In genomic region chr8:122665221-122665620, GRCm38 (mm10) we compare ENCODE assay signal across 9 mouse cellular contexts. TPM values are rescaled to one million over a fixed set of nuclear protein-coding genes. Genes with fewer than 3 reads are reported as not detected.
DNase-seq lines count a peak whose midpoint lies in the region; ATAC-seq lines count a peak whose summit lies in the region.
"Had no signal": no experiment of that assay in that cellular context is flagged by ENCODE, and none has a peak within 500 bp of the region (broad histone marks: within the 10 kb centered on the region; RNA-seq: fewer than 3 reads in every experiment).

No protein-coding gene starts in this region.

- no peaks in the 10 kb centered on the region for H3K27me3 ChIP-seq in hindbrain, embryonic 13.5 days
- H3K27me3 ChIP-seq in hindbrain, embryonic 10.5 days (ENCODE audit: insufficient read depth, poor library complexity, severe bottlenecking): peaks cover 47% of the 10 kb centered on the region
- H3K27me3 ChIP-seq in embryonic facial prominence, embryonic 10.5 days (replicated peaks; ENCODE audit: low read depth, poor library complexity, severe bottlenecking): peaks cover 64% of the 10 kb centered on the region
- no peaks in the 10 kb centered on the region for H3K27me3 ChIP-seq in heart, embryonic 14.5 days (ENCODE audit: control insufficient read depth, insufficient read depth, low read length)

- no peak overlapping the region; the same call in 1 of the 2 replicates for H3K4me3 ChIP-seq in hindbrain, embryonic 13.5 days
- H3K4me3 ChIP-seq in hindbrain, embryonic 10.5 days: no peak overlapping the region
- H3K4me3 ChIP-seq in embryonic facial prominence, embryonic 10.5 days: no peak overlapping the region
- H3K4me3 ChIP-seq in heart, embryonic 14.5 days (ENCODE audit: control insufficient read depth in 1 of 2, insufficient read depth in 1 of 2, low read depth in 1 of 2, low read length in 2 of 2): no peak overlapping the region

- DNase-seq in hindbrain, embryonic 10.5 days (ENCODE audit: low spot score): no peak
- DNase-seq in MN1 (ENCODE audit: low spot score): peak; percentile 74
- DNase-seq in embryonic facial prominence, embryonic 10.5 days (ENCODE audit: low spot score): peak; percentile 62
- peak; percentile 74 to 80 for DNase-seq in kidney, postnatal 36 days
- peak; percentile 72 to 87 for DNase-seq in lung, postnatal 4 days
- DNase-seq in Muller cell, postnatal 12 days (ENCODE audit: inconsistent ontology term): no peak

- ATAC-seq in hindbrain, embryonic 13.5 days (ENCODE audit: low FRiP score): no peak; the same call in 1 of the 2 replicates
- ATAC-seq in heart, embryonic 14.5 days (ENCODE audit: insufficient number of reproducible peaks, insufficient read depth, low FRiP score, low read depth): peak; percentile 32; the same call in 1 of the 2 replicates

- 0 out of 2 replicates have a peak overlapping the region, but pooled peaks have one; percentile 39 for H3K9ac ChIP-seq in hindbrain, embryonic 13.5 days
- peak overlapping the region; percentile 18; the same call in 1 of the 2 replicates for H3K9ac ChIP-seq in heart, embryonic 14.5 days (ENCODE audit: low read length)

- H3K9me3 ChIP-seq in hindbrain, embryonic 13.5 days: no peaks in the 10 kb centered on the region
- no peaks in the 10 kb centered on the region for H3K9me3 ChIP-seq in hindbrain, embryonic 10.5 days
- no peaks in the 10 kb centered on the region for H3K9me3 ChIP-seq in embryonic facial prominence, embryonic 10.5 days
- no peaks in the 10 kb centered on the region for H3K9me3 ChIP-seq in heart, embryonic 14.5 days (ENCODE audit: control insufficient read depth, low read length)

- H3K4me2 ChIP-seq in hindbrain, embryonic 13.5 days: peak overlapping the region; percentile 38
- no peak overlapping the region for H3K4me2 ChIP-seq in heart, embryonic 14.5 days (ENCODE audit: low read length)

- 0 out of 2 replicates have a peak, but pooled peaks cover 3% of the 10 kb centered on the region for H3K36me3 ChIP-seq in hindbrain, embryonic 13.5 days
- H3K36me3 ChIP-seq in hindbrain, embryonic 10.5 days: no peaks in the 10 kb centered on the region
- no peaks in the 10 kb centered on the region for H3K36me3 ChIP-seq in embryonic facial prominence, embryonic 10.5 days (replicated peaks)
- no peaks in the 10 kb centered on the region for H3K36me3 ChIP-seq in heart, embryonic 14.5 days (ENCODE audit: control insufficient read depth, insufficient read depth, low read length)

- 45% methylated on average over 8 of the region's 8 CpGs for WGBS in hindbrain, embryonic 13.5 days
- WGBS in hindbrain, embryonic 10.5 days: 58% methylated on average over 8 of the region's 8 CpGs
- 27% methylated on average over 8 of the region's 8 CpGs for WGBS in embryonic facial prominence, embryonic 10.5 days
- WGBS in heart, embryonic 14.5 days: 52% methylated on average over 8 of the region's 8 CpGs

- H3K27ac ChIP-seq in hindbrain, embryonic 13.5 days: peak overlapping the region; percentile 85
- no peak overlapping the region; the same call in 1 of the 2 replicates for H3K27ac ChIP-seq in hindbrain, embryonic 10.5 days
- H3K27ac ChIP-seq in embryonic facial prominence, embryonic 10.5 days (replicated peaks): peak overlapping the region; percentile 55
- H3K27ac ChIP-seq in heart, embryonic 14.5 days (replicated peaks in 1 of 2; ENCODE audit: control insufficient read depth in 1 of 2, insufficient read depth in 1 of 2, low read depth in 2 of 2, low read length in 2 of 2): peak overlapping the region; percentile 1 to 82; a peak in 2 of 4 replicates

- peaks cover 97% of the 10 kb centered on the region for H3K4me1 ChIP-seq in hindbrain, embryonic 13.5 days (replicated peaks)
- peaks cover 65% of the 10 kb centered on the region for H3K4me1 ChIP-seq in hindbrain, embryonic 10.5 days (replicated peaks)
- H3K4me1 ChIP-seq in embryonic facial prominence, embryonic 10.5 days: peaks cover 81% of the 10 kb centered on the region
- H3K4me1 ChIP-seq in heart, embryonic 14.5 days (ENCODE audit: control insufficient read depth in 2 of 2, insufficient read depth in 2 of 2, low read length in 2 of 2): peaks cover 44 to 56% of the 10 kb centered on the region in 2 experiments

RNA-seq across cellular contexts. Expression of gene Cbfa2t3, which starts 33.7 kb away (rescaled TPM):
- 27.2 and 30.2 TPM in 2 replicates for polyA plus RNA-seq in hindbrain, embryonic 13.5 days (2015; fragmentation: Nextera tagmentation; extraction: Ambion mirVana)
- 2.2 and 5.4 TPM in 2 replicates for polyA plus RNA-seq in hindbrain, embryonic 10.5 days (2016; fragmentation: Nextera tagmentation; extraction: Ambion mirVana)
- 1.7 and 2.3 TPM in 2 replicates for polyA plus RNA-seq in embryonic facial prominence, embryonic 10.5 days (2016; fragmentation: Nextera tagmentation; extraction: Ambion mirVana)
- polyA plus RNA-seq in heart, embryonic 14.5 days (2014; fragmentation: Nextera tagmentation; extraction: Ambion mirVana): 4.2 and 6.2 TPM in 2 replicates

RNA-seq across cellular contexts. Expression of gene Pabpn1l, which starts 42.7 kb away (rescaled TPM):
- polyA plus RNA-seq in hindbrain, embryonic 13.5 days (2015; fragmentation: Nextera tagmentation; extraction: Ambion mirVana): not detected in 2 replicates
- not detected in 2 replicates for polyA plus RNA-seq in hindbrain, embryonic 10.5 days (2016; fragmentation: Nextera tagmentation; extraction: Ambion mirVana)
- polyA plus RNA-seq in embryonic facial prominence, embryonic 10.5 days (2016; fragmentation: Nextera tagmentation; extraction: Ambion mirVana): 0.30 TPM in 1 of 2 replicates, not detected in the other
- polyA plus RNA-seq in heart, embryonic 14.5 days (2014; fragmentation: Nextera tagmentation; extraction: Ambion mirVana): not detected in 2 replicates
- polyA plus RNA-seq: gonadal fat pad, adult 2 months had no signal

RNA-seq across cellular contexts. Expression of gene Trappc2l, which starts 53.8 kb away (rescaled TPM):
- polyA plus RNA-seq in hindbrain, embryonic 13.5 days (2015; fragmentation: Nextera tagmentation; extraction: Ambion mirVana): 98.9 and 101 TPM in 2 replicates
- polyA plus RNA-seq in hindbrain, embryonic 10.5 days (2016; fragmentation: Nextera tagmentation; extraction: Ambion mirVana): 53.3 and 68.5 TPM in 2 replicates
- polyA plus RNA-seq in embryonic facial prominence, embryonic 10.5 days (2016; fragmentation: Nextera tagmentation; extraction: Ambion mirVana): 49.6 and 54.9 TPM in 2 replicates
- 78.2 and 84.8 TPM in 2 replicates for polyA plus RNA-seq in heart, embryonic 14.5 days (2014; fragmentation: Nextera tagmentation; extraction: Ambion mirVana)

RNA-seq across cellular contexts. Expression of gene Galns, which starts 54.0 kb away (rescaled TPM):
- polyA plus RNA-seq in hindbrain, embryonic 13.5 days (2015; fragmentation: Nextera tagmentation; extraction: Ambion mirVana): 5.4 and 6.1 TPM in 2 replicates
- 7.1 and 7.2 TPM in 2 replicates for polyA plus RNA-seq in hindbrain, embryonic 10.5 days (2016; fragmentation: Nextera tagmentation; extraction: Ambion mirVana)
- 4.6 and 5.2 TPM in 2 replicates for polyA plus RNA-seq in embryonic facial prominence, embryonic 10.5 days (2016; fragmentation: Nextera tagmentation; extraction: Ambion mirVana)
- polyA plus RNA-seq in heart, embryonic 14.5 days (2014; fragmentation: Nextera tagmentation; extraction: Ambion mirVana): 10.3 and 11.2 TPM in 2 replicates

Comparison
In these comparisons a context has a peak if more than half of its experiments do, and no peak if none do; other contexts are left out.
1. DNase-seq: peak in MN1 (single experiment), embryonic facial prominence, embryonic 10.5 days (single experiment), kidney, postnatal 36 days (2 of 2) and lung, postnatal 4 days (2 of 2); none in hindbrain, embryonic 10.5 days (single experiment) and Muller cell, postnatal 12 days (single experiment).